Mouse (Mus musculus): ENCODE measurements at regions not wholly inside any gene's neighbourhood (a gene's known extent, or its start where the extent isn't known, plus 50 kb on each side); places are given as distances from the start of the nearest gene placed in this dataset.

- TF ChIP-seq MAX (IDR thresholded peaks at IDR 0.05) (no peak), CTCF (IDR thresholded peaks at IDR 0.05; ENCODE audit: control insufficient read depth, insufficient read depth, insufficient read length) (no peak), FOSL1 (IDR thresholded peaks at IDR 0.05; ENCODE audit: insufficient read depth, low read length, poor library complexity, severe bottlenecking) (no peak)
These were observed 62.9 kb upstream of the Klf14 start for GRCm38 (mm10) chr6:31021776-31022175.

All from C2C12 (cell line).